Comparison of ENCODE assay signal across 9 mouse cellular contexts in genomic region chr9:21409592-21410317, GRCm38 (mm10). TPM values are rescaled to one million over a fixed set of nuclear protein-coding genes. Genes with fewer than 3 reads are reported as not detected.
DNase-seq lines count a peak whose midpoint lies in the region; ATAC-seq and TF ChIP-seq lines count a peak whose summit lies in the region.
"Had no signal": no experiment of that assay in that cellular context is flagged by ENCODE, and none has a peak within 500 bp of the region (broad histone marks: within the 10 kb centered on the region; RNA-seq: fewer than 3 reads in every experiment).

No protein-coding gene starts in this region.

- WGBS in kidney, embryonic 15.5 days = 31% methylated on average over 9 of the region's 9 CpGs
- WGBS in liver, embryonic 13.5 days (ENCODE audit: insufficient replicate concordance) = 33% methylated on average over 9 of the region's 9 CpGs
- WGBS in neural tube, embryonic 13.5 days = 38% methylated on average over 9 of the region's 9 CpGs
- 31% methylated on average over 9 of the region's 9 CpGs for WGBS in thymus, adult 2 months

- H3K4me3 ChIP-seq in C2C12 (ENCODE audit: insufficient read depth, poor library complexity, severe bottlenecking) = no peak overlapping the region
- no peak overlapping the region for H3K4me3 ChIP-seq in kidney, embryonic 15.5 days (replicated peaks)
- no peak overlapping the region for H3K4me3 ChIP-seq in liver, embryonic 13.5 days (replicated peaks)
- no peak overlapping the region for H3K4me3 ChIP-seq in neural tube, embryonic 13.5 days
- H3K4me3 ChIP-seq in thymus, adult 2 months (ENCODE audit: control insufficient read depth, insufficient read depth, low read length) = no peak overlapping the region
- H3K4me3 ChIP-seq: heart, embryonic 13.5 days had no signal

- H3K79me3 ChIP-seq in C2C12 (ENCODE audit: low read depth) = peaks cover 7% of the 10 kb centered on the region

- peaks cover 18% of the 10 kb centered on the region for H3K4me1 ChIP-seq in kidney, embryonic 15.5 days
- peaks cover 42% of the 10 kb centered on the region for H3K4me1 ChIP-seq in liver, embryonic 13.5 days (replicated peaks)
- H3K4me1 ChIP-seq in neural tube, embryonic 13.5 days (replicated peaks) = peaks cover 34% of the 10 kb centered on the region
- H3K4me1 ChIP-seq in thymus, adult 2 months (replicated peaks; ENCODE audit: control insufficient read depth, insufficient read depth, low read length) = peaks cover 11% of the 10 kb centered on the region

- TF ChIP-seq CTCF in C2C12 (IDR thresholded peaks at IDR 0.05; ENCODE audit: control insufficient read depth, insufficient read depth, insufficient read length) = peak; percentile 41
- TF ChIP-seq CTCF in thymus, adult 2 months (IDR thresholded peaks at IDR 0.05; ENCODE audit: borderline replicate concordance, control insufficient read depth, extremely low read depth, insufficient read depth, low read length, poor library complexity) = no peak

- ATAC-seq in kidney, embryonic 15.5 days (replicated peaks; ENCODE audit: low FRiP score) = no peak
- no peak for ATAC-seq in liver, embryonic 13.5 days (ENCODE audit: low read depth)
- ATAC-seq in neural tube, embryonic 13.5 days (ENCODE audit: low read depth) = 0 out of 2 replicates have a peak, but pooled peaks have one; percentile 9

- no peak overlapping the region for H3K9ac ChIP-seq in kidney, embryonic 15.5 days
- H3K9ac ChIP-seq in liver, embryonic 13.5 days = no peak overlapping the region
- no peak overlapping the region for H3K9ac ChIP-seq in neural tube, embryonic 13.5 days
- H3K9ac ChIP-seq: heart, embryonic 13.5 days had no signal

- H3K27me3 ChIP-seq in C2C12 (ENCODE audit: control insufficient read depth, insufficient read depth, insufficient read length) = no peaks in the 10 kb centered on the region
- no peaks in the 10 kb centered on the region for H3K27me3 ChIP-seq in kidney, embryonic 15.5 days
- no peaks in the 10 kb centered on the region for H3K27me3 ChIP-seq in liver, embryonic 13.5 days
- H3K27me3 ChIP-seq in neural tube, embryonic 13.5 days = no peaks in the 10 kb centered on the region
- H3K27me3 ChIP-seq in thymus, adult 2 months (ENCODE audit: control insufficient read depth, insufficient read depth, low read length) = no peaks in the 10 kb centered on the region
- H3K27me3 ChIP-seq: heart, embryonic 13.5 days had no signal

- 0 out of 2 replicates have a peak overlapping the region, but pooled peaks have one; percentile 27 for H3K27ac ChIP-seq in kidney, embryonic 15.5 days
- H3K27ac ChIP-seq in liver, embryonic 13.5 days = no peak overlapping the region
- peak overlapping the region; percentile 38; the same call in 1 of the 2 replicates for H3K27ac ChIP-seq in neural tube, embryonic 13.5 days (replicated peaks)
- H3K27ac ChIP-seq in thymus, adult 2 months (ENCODE audit: control insufficient read depth, insufficient read depth, low read length) = no peak overlapping the region
- H3K27ac ChIP-seq: heart, embryonic 13.5 days had no signal

- H3ac ChIP-seq in C2C12 (ENCODE audit: control insufficient read depth, insufficient read length, low read depth) = no peak overlapping the region

- peak; percentile 91 for DNase-seq in adipocyte (ENCODE audit: low spot score)
- peak; percentile 74 to 86 for DNase-seq in cerebellum, postnatal 4 days (ENCODE audit: low spot score in 2 of 2)
- DNase-seq in gastrocnemius, adult 8-10 months (ENCODE audit: low spot score in 2 of 2) = peak; percentile 62 to 63
- peak; percentile 63 for DNase-seq in liver, embryonic 13.5 days
- DNase-seq in thymus, adult 2 months = peak; percentile 79

- H3K9me3 ChIP-seq in kidney, embryonic 15.5 days (replicated peaks) = no peaks in the 10 kb centered on the region
- no peaks in the 10 kb centered on the region for H3K9me3 ChIP-seq in liver, embryonic 13.5 days (replicated peaks)
- no peaks in the 10 kb centered on the region for H3K9me3 ChIP-seq in neural tube, embryonic 13.5 days
- H3K9me3 ChIP-seq: heart, embryonic 13.5 days had no signal

- peaks cover 36% of the 10 kb centered on the region for H3K36me3 ChIP-seq in C2C12 (ENCODE audit: control insufficient read depth, insufficient read depth)
- H3K36me3 ChIP-seq in kidney, embryonic 15.5 days = peaks cover 37% of the 10 kb centered on the region
- peaks cover 34% of the 10 kb centered on the region for H3K36me3 ChIP-seq in liver, embryonic 13.5 days
- H3K36me3 ChIP-seq in neural tube, embryonic 13.5 days = peaks cover 40% of the 10 kb centered on the region
- peaks cover 16% of the 10 kb centered on the region for H3K36me3 ChIP-seq in thymus, adult 2 months (ENCODE audit: control insufficient read depth, insufficient read depth, low read length)

- no peak overlapping the region for H3K4me2 ChIP-seq in kidney, embryonic 15.5 days
- H3K4me2 ChIP-seq in liver, embryonic 13.5 days = no peak overlapping the region
- no peak overlapping the region for H3K4me2 ChIP-seq in neural tube, embryonic 13.5 days

- TF ChIP-seq POLR2A in thymus, adult 2 months (IDR thresholded peaks at IDR 0.05; ENCODE audit: control insufficient read depth, extremely low read depth, insufficient read depth, low read length, poor library complexity) = no peak

- H3K79me2 ChIP-seq in C2C12 (ENCODE audit: control insufficient read depth, insufficient read depth) = peaks cover 31% of the 10 kb centered on the region

TF ChIP-seq in C2C12, 6 proteins besides CTCF, POLR2A, EP300 and RAD21:
- TF ChIP-seq USF1 (IDR thresholded peaks at IDR 0.05; ENCODE audit: low read depth) = peak; percentile 82
- TF ChIP-seq MYOG (IDR thresholded peaks at IDR 0.05; ENCODE audit: control insufficient read depth, extremely low read depth, insufficient read length) = no peak

RNA-seq across cellular contexts. Expression of gene Qtrt1, which starts 1.9 kb away (rescaled TPM):
- 61.7 TPM for polyA plus RNA-seq in C2C12 (2012; fragmentation: generic; extraction: Trizol)
- total RNA-seq in gastrocnemius, adult 8-10 months (2022) = 1 to 10 TPM; 5.8 to 8.0 (median 6.2) TPM
- polyA plus RNA-seq in kidney, embryonic 15.5 days (2015; fragmentation: Nextera tagmentation; extraction: Ambion mirVana) = 56.5 and 63.3 TPM in 2 replicates
- 24.3 and 28.6 TPM in 2 replicates for polyA plus RNA-seq in liver, embryonic 13.5 days (2015; fragmentation: Nextera tagmentation; extraction: Ambion mirVana)
- 49.1 and 50.4 TPM in 2 replicates for polyA plus RNA-seq in neural tube, embryonic 13.5 days (2015; fragmentation: Nextera tagmentation; extraction: Ambion mirVana)
- polyA plus RNA-seq in thymus, adult 2 months (2012; rRNA removed) = 46.4 and 48.2 TPM in 2 replicates

RNA-seq across cellular contexts. Expression of gene Dnm2, which starts 15.0 kb away (rescaled TPM):
- 64.4 TPM for polyA plus RNA-seq in C2C12 (2012; fragmentation: generic; extraction: Trizol)
- total RNA-seq in gastrocnemius, adult 8-10 months (2022) = 10 to 100 TPM; 29.3 to 39.1 (median 30.8) TPM
- 75.3 and 79.1 TPM in 2 replicates for polyA plus RNA-seq in kidney, embryonic 15.5 days (2015; fragmentation: Nextera tagmentation; extraction: Ambion mirVana)
- 51.8 and 56.8 TPM in 2 replicates for polyA plus RNA-seq in liver, embryonic 13.5 days (2015; fragmentation: Nextera tagmentation; extraction: Ambion mirVana)
- polyA plus RNA-seq in neural tube, embryonic 13.5 days (2015; fragmentation: Nextera tagmentation; extraction: Ambion mirVana) = 65.0 and 69.7 TPM in 2 replicates
- polyA plus RNA-seq in thymus, adult 2 months (2012; rRNA removed) = 374 and 422 TPM in 2 replicates

RNA-seq across cellular contexts. Expression of gene Ilf3, which starts 42.1 kb away (rescaled TPM):
- polyA plus RNA-seq in C2C12 (2012; fragmentation: generic; extraction: Trizol) = 66.6 TPM
- total RNA-seq in gastrocnemius, adult 8-10 months (2022) = 10 to 100 TPM; 15.8 to 20.6 (median 18.9) TPM
- polyA plus RNA-seq in kidney, embryonic 15.5 days (2015; fragmentation: Nextera tagmentation; extraction: Ambion mirVana) = 208 and 221 TPM in 2 replicates
- polyA plus RNA-seq in liver, embryonic 13.5 days (2015; fragmentation: Nextera tagmentation; extraction: Ambion mirVana) = 50.9 and 58.8 TPM in 2 replicates
- 226 and 229 TPM in 2 replicates for polyA plus RNA-seq in neural tube, embryonic 13.5 days (2015; fragmentation: Nextera tagmentation; extraction: Ambion mirVana)
- polyA plus RNA-seq in thymus, adult 2 months (2012; rRNA removed) = 151 and 157 TPM in 2 replicates

Comparison
In these comparisons a context has a peak if more than half of its experiments do, and no peak if none do; other contexts are left out.
1. H3K27ac ChIP-seq: peak in kidney, embryonic 15.5 days (single experiment) and neural tube, embryonic 13.5 days (single experiment); none in liver, embryonic 13.5 days (single experiment) and thymus, adult 2 months (single experiment).
2. Peak in every context shown above with its lines, with median percentiles within 50 percentile points of each other: DNase-seq.